Mouse (Mus musculus) thymus, adult 18-20 months (tissue): ENCODE results near the gene Retreg3.

ENCODE experiments used
- DNase-seq, 2 experiments: peaks; one replicate each; pipeline ENCODE4 v3.0.0; 2022; ENCODE audit warnings: mixed read lengths in 2 of 2

Gene Retreg3

GRCm38 (mm10) chr11:101050359-101050758 lies 69.3 kb downstream of the Retreg3 start:
- DNase-seq, result no peak

GRCm38 (mm10) chr11:101047502-101047901 lies 72.2 kb downstream of the Retreg3 start:
- no peak for DNase-seq

- no peak for DNase-seq
Measured at GRCm38 (mm10) chr11:101046440-101046839, 73.3 kb downstream of the Retreg3 start.
